Mouse (Mus musculus) urinary bladder, postnatal 36 days (tissue): ENCODE data around the gene Siglec1.
"Not testable (repeated sequence)": the region's sequence is repeated elsewhere in the genome, so short reads cannot be mapped to it uniquely, and the experiment has no call there.

ENCODE experiments used
- DNase-seq, 2 experiments: peaks; one replicate each; pipeline ENCODE4 v3.0.0; 2022; ENCODE audit warnings: low spot score in 2 of 2, mixed read lengths in 1 of 2

The Siglec1 gene

GRCm38 (mm10) chr2:131086667-131087390 lies at the start of gene Siglec1:
Gene Siglec1 (minus strand): TSS chr2:131086765.
- DNase-seq, result no peak

GRCm38 (mm10) chr2:131135521-131136139 lies 49.1 kb upstream of the Siglec1 start:
- no peak for DNase-seq

GRCm38 (mm10) chr2:131134826-131135400 lies 48.3 kb upstream of the Siglec1 start:
- DNase-seq, result no peak

GRCm38 (mm10) chr2:131134381-131134780 lies 47.8 kb upstream of the Siglec1 start:
- no peak for DNase-seq

- no peak for DNase-seq
Measured at GRCm38 (mm10) chr2:131132930-131133547, 46.5 kb upstream of the Siglec1 start, which contains the start of gene Gm11037. Gene Gm11037 (plus strand): TSS chr2:131133497.

- DNase-seq, result no peak
Measured at GRCm38 (mm10) chr2:131132111-131132888, 45.7 kb upstream of the Siglec1 start.

GRCm38 (mm10) chr2:131130849-131131248 lies 44.3 kb upstream of the Siglec1 start:
- DNase-seq, result no peak

GRCm38 (mm10) chr2:131129836-131130235 lies 43.3 kb upstream of the Siglec1 start:
- no peak for DNase-seq

GRCm38 (mm10) chr2:131128636-131129157 lies 42.1 kb upstream of the Siglec1 start:
- DNase-seq, result no peak

GRCm38 (mm10) chr2:131128211-131128610 lies 41.6 kb upstream of the Siglec1 start:
- no peak for DNase-seq

GRCm38 (mm10) chr2:131127161-131127730 lies 40.7 kb upstream of the Siglec1 start, which contains the start of gene Hspa12b:
Gene Hspa12b (plus strand): TSS chr2:131127280.
- peak in 1 of 2 experiments; percentile 55 for DNase-seq

GRCm38 (mm10) chr2:131125964-131126815 lies 39.6 kb upstream of the Siglec1 start:
- no peak for DNase-seq

- DNase-seq, result no peak
Measured at GRCm38 (mm10) chr2:131125157-131125963, 38.8 kb upstream of the Siglec1 start.

- DNase-seq, result no peak
Measured at GRCm38 (mm10) chr2:131124166-131124565, 37.6 kb upstream of the Siglec1 start.

- no peak for DNase-seq
Measured at GRCm38 (mm10) chr2:131118968-131119574, 32.5 kb upstream of the Siglec1 start.

GRCm38 (mm10) chr2:131105989-131106388 lies 19.4 kb upstream of the Siglec1 start:
- no peak for DNase-seq

GRCm38 (mm10) chr2:131105061-131105460 lies 18.5 kb upstream of the Siglec1 start:
- DNase-seq, result not testable (repeated sequence)

GRCm38 (mm10) chr2:131104021-131104420 lies 17.5 kb upstream of the Siglec1 start:
- DNase-seq, result no peak

GRCm38 (mm10) chr2:131101530-131101929 lies 15.0 kb upstream of the Siglec1 start:
- DNase-seq, result no peak
